Mouse (Mus musculus): Measurements from ENCODE around the gene Lrp10. TPM values are rescaled to one million over a fixed set of nuclear protein-coding genes. Genes with fewer than 3 reads are reported as not detected.

The Lrp10 gene
- 105 and 108 TPM in 2 replicates for polyA plus RNA-seq (2015; fragmentation: Nextera tagmentation; extraction: Ambion mirVana)

- Histone ChIP-seq H3K4me2 (replicated peaks; ENCODE audit: low read depth) (peak within 1 kb of the TSS; percentile 84), H3K27me3 (replicated peaks; ENCODE audit: control insufficient read depth, insufficient read depth, low read length) (no peaks in the 10 kb centered on the region), H3K27ac (ENCODE audit: low read depth, low read length) (peak within 1 kb of the TSS; percentile 97), H3K4me3 (ENCODE audit: low read depth, low read length) (peak within 1 kb of the TSS; percentile 86), H3K36me3 (ENCODE audit: control insufficient read depth, insufficient read depth) (peaks cover 19% of the 10 kb centered on the region), H3K9ac (ENCODE audit: low read depth, low read length) (peak within 1 kb of the TSS; percentile 95), H3K4me1 (replicated peaks; ENCODE audit: control insufficient read depth, insufficient read depth, low read length) (no peaks in the 10 kb centered on the region), H3K9me3 (ENCODE audit: control insufficient read depth) (no peaks in the 10 kb centered on the region)
- ATAC-seq, result peak; percentile 83
- WGBS, result under 1% methylated on average over 35 of the region's 35 CpGs
- no peak for TF ChIP-seq CTCF (IDR thresholded peaks at IDR 0.05; ENCODE audit: low read depth)
These were observed at the start of gene Lrp10 for GRCm38 (mm10) chr14:54463959-54464292. TSS of gene Lrp10 (plus strand) at chr14:54464137.

- Histone ChIP-seq H3K4me2 (replicated peaks; ENCODE audit: low read depth) (no peak overlapping the region; the same call in 1 of the 2 replicates), H3K9ac (ENCODE audit: low read depth, low read length) (no peak overlapping the region), H3K27ac (ENCODE audit: low read depth, low read length) (no peak overlapping the region), H3K4me1 (replicated peaks; ENCODE audit: control insufficient read depth, insufficient read depth, low read length) (no peaks in the 10 kb centered on the region; the same call in 1 of the 2 replicates), H3K36me3 (ENCODE audit: control insufficient read depth, insufficient read depth) (no peaks in the 10 kb centered on the region), H3K4me3 (ENCODE audit: low read depth, low read length) (no peak overlapping the region), H3K9me3 (ENCODE audit: control insufficient read depth) (no peaks in the 10 kb centered on the region), H3K27me3 (replicated peaks; ENCODE audit: control insufficient read depth, insufficient read depth, low read length) (no peaks in the 10 kb centered on the region)
- TF ChIP-seq CTCF (IDR thresholded peaks at IDR 0.05; ENCODE audit: low read depth), result no peak
- ATAC-seq, result 0 out of 2 replicates have a peak, but pooled peaks have one; percentile 19
- 34% methylated on average over 13 of the region's 13 CpGs for WGBS
These were observed 48.5 kb upstream of the Lrp10 start for GRCm38 (mm10) chr14:54415241-54416020.

DNA sequence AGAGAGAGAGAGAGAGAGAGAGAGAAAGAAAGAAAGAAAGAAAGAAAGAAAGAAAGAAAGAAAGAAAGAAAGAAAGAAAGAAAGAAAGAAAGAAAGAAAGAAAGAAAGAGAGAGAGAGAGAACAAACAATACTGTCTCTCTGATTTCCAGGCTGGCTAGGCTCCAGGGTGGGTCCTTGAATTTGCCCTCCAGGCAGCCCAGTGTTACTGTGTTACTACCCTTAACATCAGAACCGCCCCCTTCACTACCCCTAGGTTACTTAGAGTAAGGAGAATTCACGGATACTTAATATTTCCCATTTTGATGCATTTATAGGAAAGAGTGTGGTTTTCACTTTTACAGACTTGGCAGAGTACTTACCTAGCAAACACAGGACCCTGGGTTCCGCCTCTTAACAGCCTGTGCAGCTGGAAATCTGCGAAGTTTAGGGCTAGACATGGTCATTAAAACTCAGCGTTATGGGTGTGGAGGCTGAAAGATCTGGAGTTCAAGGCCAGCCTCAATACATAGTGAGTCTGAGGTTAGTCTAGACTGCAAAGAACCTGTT, 47.6 kb upstream of the Lrp10 start:
- WGBS, result 65% methylated on average over 5 of the region's 5 CpGs
- no peak overlapping the region for H3K4me2 ChIP-seq (replicated peaks; ENCODE audit: low read depth)
- no peak for ATAC-seq

DNA sequence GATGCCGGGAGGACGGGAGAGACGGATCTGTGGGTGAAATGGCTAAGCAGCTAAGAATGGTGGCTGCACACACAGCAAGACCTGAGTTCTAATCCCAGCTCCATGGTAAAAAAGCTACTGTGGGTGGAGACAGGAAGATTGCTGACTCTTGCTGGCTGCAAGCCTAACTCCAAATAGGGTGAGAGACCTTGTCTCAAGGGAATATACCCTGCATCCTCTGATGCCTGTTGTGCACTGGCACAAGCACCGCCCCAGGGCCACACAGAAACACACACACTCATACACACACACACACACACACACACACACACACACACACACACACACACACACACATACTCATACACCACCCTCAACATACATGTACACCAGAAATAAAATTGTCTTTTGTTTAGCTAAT, 47.1 kb upstream of the Lrp10 start:
- no peak overlapping the region for H3K4me2 ChIP-seq (replicated peaks; ENCODE audit: low read depth)
- no peak overlapping the region for H3K9ac ChIP-seq (ENCODE audit: low read depth, low read length)
- no peaks in the 10 kb centered on the region for H3K9me3 ChIP-seq (ENCODE audit: control insufficient read depth)
- no peak for TF ChIP-seq CTCF (IDR thresholded peaks at IDR 0.05; ENCODE audit: low read depth)
- H3K4me1 ChIP-seq (replicated peaks; ENCODE audit: control insufficient read depth, insufficient read depth, low read length), result no peaks in the 10 kb centered on the region; the same call in 1 of the 2 replicates
- H3K36me3 ChIP-seq (ENCODE audit: control insufficient read depth, insufficient read depth), result no peaks in the 10 kb centered on the region
- H3K27me3 ChIP-seq (replicated peaks; ENCODE audit: control insufficient read depth, insufficient read depth, low read length), result no peaks in the 10 kb centered on the region
- ATAC-seq, result no peak
- WGBS, result 85% methylated on average over 4 of the region's 4 CpGs
- H3K4me3 ChIP-seq (ENCODE audit: low read depth, low read length), result no peak overlapping the region
- no peak overlapping the region for H3K27ac ChIP-seq (ENCODE audit: low read depth, low read length)

More for the DNA sequence above, 47.6 kb upstream of the Lrp10 start:
- Histone ChIP-seq H3K27ac (ENCODE audit: low read depth, low read length) (no peak overlapping the region), H3K9ac (ENCODE audit: low read depth, low read length) (no peak overlapping the region), H3K4me3 (ENCODE audit: low read depth, low read length) (no peak overlapping the region), H3K4me1 (replicated peaks; ENCODE audit: control insufficient read depth, insufficient read depth, low read length) (no peaks in the 10 kb centered on the region; the same call in 1 of the 2 replicates), H3K27me3 (replicated peaks; ENCODE audit: control insufficient read depth, insufficient read depth, low read length) (no peaks in the 10 kb centered on the region), H3K36me3 (ENCODE audit: control insufficient read depth, insufficient read depth) (no peaks in the 10 kb centered on the region), H3K9me3 (ENCODE audit: control insufficient read depth) (no peaks in the 10 kb centered on the region)
- TF ChIP-seq CTCF (IDR thresholded peaks at IDR 0.05; ENCODE audit: low read depth), result no peak

DNA sequence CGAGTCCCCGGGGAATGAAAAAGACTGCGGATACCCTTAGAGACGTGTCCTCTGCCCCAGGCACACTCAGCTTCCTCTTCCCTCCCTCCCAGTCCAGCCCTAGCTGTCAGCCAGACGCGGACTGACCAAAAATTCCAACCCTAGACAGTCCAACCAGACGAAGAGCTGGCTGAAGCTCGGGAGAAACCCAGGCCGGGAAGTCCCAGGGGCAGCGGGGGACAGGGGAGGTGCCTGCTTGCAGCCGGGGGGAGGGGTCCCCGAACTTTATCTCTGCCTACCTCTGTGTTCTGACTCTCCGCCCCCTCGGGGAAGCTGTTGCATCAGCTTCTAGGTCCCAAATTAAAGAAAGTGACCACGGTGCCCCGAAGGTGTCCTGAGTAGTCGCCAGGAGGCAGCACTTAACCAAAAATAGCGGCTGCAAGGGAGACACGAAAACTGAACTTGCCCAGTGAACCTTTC, 46.3 kb upstream of the Lrp10 start, which contains the start of gene Slc7a7:
Slc7a7 (minus strand) TSS at position 158 of the 459 bp plus-strand sequence.
- H3K4me1 ChIP-seq (replicated peaks; ENCODE audit: control insufficient read depth, insufficient read depth, low read length), result no peaks in the 10 kb centered on the region; the same call in 1 of the 2 replicates
- 33% methylated on average over 19 of the region's 19 CpGs for WGBS
- TF ChIP-seq CTCF (IDR thresholded peaks at IDR 0.05; ENCODE audit: low read depth), result peak; percentile 42; the same call in 1 of the 2 replicates
- no peaks in the 10 kb centered on the region for H3K36me3 ChIP-seq (ENCODE audit: control insufficient read depth, insufficient read depth)
- no peaks in the 10 kb centered on the region for H3K27me3 ChIP-seq (replicated peaks; ENCODE audit: control insufficient read depth, insufficient read depth, low read length)
- no peak for ATAC-seq
- peak within 1 kb of the TSS; percentile 40 for H3K4me2 ChIP-seq (replicated peaks; ENCODE audit: low read depth)
- H3K9me3 ChIP-seq (ENCODE audit: control insufficient read depth), result no peaks in the 10 kb centered on the region
- no peak within 1 kb of the TSS for H3K9ac ChIP-seq (ENCODE audit: low read depth, low read length)
- H3K27ac ChIP-seq (ENCODE audit: low read depth, low read length), result no peak within 1 kb of the TSS
- H3K4me3 ChIP-seq (ENCODE audit: low read depth, low read length), result no peak within 1 kb of the TSS

DNA sequence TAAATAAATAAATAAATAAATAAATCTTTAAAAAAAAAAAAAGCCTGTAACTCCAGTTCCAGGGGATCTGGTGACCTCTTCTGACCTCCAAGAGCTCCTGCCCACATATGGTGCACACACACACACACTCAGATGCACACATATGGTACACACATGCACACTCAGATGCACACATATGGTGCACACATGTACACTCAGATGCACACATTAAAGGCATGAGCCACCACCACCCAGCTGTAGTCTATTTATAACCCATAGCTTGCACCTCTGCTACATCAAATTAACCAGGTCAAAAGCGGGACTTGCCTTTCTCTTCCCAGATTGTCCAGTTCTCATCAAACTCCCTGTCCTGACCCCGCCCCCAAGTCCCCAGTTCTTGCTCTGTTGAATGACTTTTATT, 42.9 kb upstream of the Lrp10 start:
- Histone ChIP-seq H3K27me3 (replicated peaks; ENCODE audit: control insufficient read depth, insufficient read depth, low read length) (no peaks in the 10 kb centered on the region), H3K9me3 (ENCODE audit: control insufficient read depth) (no peaks in the 10 kb centered on the region), H3K4me3 (ENCODE audit: low read depth, low read length) (no peak overlapping the region), H3K4me1 (replicated peaks; ENCODE audit: control insufficient read depth, insufficient read depth, low read length) (no peaks in the 10 kb centered on the region; the same call in 1 of the 2 replicates), H3K27ac (ENCODE audit: low read depth, low read length) (no peak overlapping the region), H3K36me3 (ENCODE audit: control insufficient read depth, insufficient read depth) (no peaks in the 10 kb centered on the region), H3K9ac (ENCODE audit: low read depth, low read length) (no peak overlapping the region), H3K4me2 (replicated peaks; ENCODE audit: low read depth) (no peak overlapping the region)
- TF ChIP-seq CTCF (IDR thresholded peaks at IDR 0.05; ENCODE audit: low read depth), result no peak
- WGBS, result 97% methylated on average over 2 of the region's 2 CpGs
- no peak for ATAC-seq

All from intestine, postnatal 0 days (tissue).